Mouse (Mus musculus): ENCODE measurements around the gene Sergef. TPM values are rescaled to one million over a fixed set of nuclear protein-coding genes. Genes with fewer than 3 reads are reported as not detected.

Sergef gene
- polyA plus RNA-seq, 1 experiment from 2014 or later: 44.1 TPM

DNA sequence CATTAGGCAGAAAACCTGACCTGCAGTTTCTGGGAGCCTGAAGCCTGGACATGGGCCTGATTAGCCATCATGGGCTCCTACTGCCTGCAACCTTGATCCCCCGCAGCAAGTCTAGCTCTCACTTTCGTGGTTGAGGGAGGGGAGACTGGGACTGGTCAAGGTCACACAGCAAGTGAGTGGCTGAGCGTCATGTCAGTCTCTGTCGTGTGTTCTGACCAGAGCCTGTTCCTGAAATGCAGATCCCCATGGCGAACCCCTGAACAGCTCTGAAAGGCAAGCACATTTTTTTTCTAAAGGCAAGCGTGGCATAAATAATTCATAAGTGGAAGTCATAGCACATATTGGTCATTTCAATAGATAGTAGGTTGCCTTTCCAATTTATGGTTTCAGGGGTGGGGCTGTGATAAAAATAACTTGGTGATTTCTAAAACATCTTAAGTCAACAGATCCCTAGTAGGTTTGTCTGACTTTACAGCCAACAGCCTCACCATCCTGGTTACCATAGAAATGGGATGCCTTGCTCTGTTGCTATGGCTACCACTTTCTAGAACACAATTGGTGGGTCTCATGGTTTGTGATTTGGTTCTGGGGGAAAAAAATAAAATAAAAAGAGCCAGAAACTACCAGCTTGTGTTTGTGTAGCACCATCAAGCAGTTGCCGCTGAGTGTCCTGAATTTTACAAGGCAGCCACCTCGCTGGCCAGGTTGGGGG, 217.4 kb downstream of the Sergef start:
- Histone ChIP-seq H3K9ac (no peak overlapping the region), H3K27me3 (ENCODE audit: control insufficient read depth, insufficient read depth, low read length) (no peaks in the 10 kb centered on the region), H3K36me3 (replicated peaks; ENCODE audit: control insufficient read depth, insufficient read depth) (no peaks in the 10 kb centered on the region; the same call in 1 of the 2 replicates), H3K27ac (peak overlapping the region; percentile 66), H3K9me3 (ENCODE audit: control insufficient read depth, low read length) (no peaks in the 10 kb centered on the region), H3K4me1 (replicated peaks; ENCODE audit: control insufficient read depth, insufficient read depth, low read length) (peaks cover 31% of the 10 kb centered on the region), H3K4me2 (replicated peaks) (peak overlapping the region; percentile 31), H3K4me3 (replicated peaks; ENCODE audit: low read length) (no peak overlapping the region)
- DNase-seq (ENCODE audit: low spot score) (peak; percentile 63), ATAC-seq (ENCODE audit: low FRiP score) (peak; percentile 56; the same call in 1 of the 2 replicates)
- 20% methylated on average over 8 of the region's 8 CpGs for WGBS

GRCm38 (mm10) chr7:46421535-46421934, 218.1 kb downstream of the Sergef start:
- ATAC-seq (ENCODE audit: low FRiP score) (no peak), DNase-seq (ENCODE audit: low spot score) (no peak)
- H3K9me3 ChIP-seq (ENCODE audit: control insufficient read depth, low read length): no peaks in the 10 kb centered on the region
- WGBS: 36% methylated on average over 5 of the region's 5 CpGs
- H3K27me3 ChIP-seq (ENCODE audit: control insufficient read depth, insufficient read depth, low read length): no peaks in the 10 kb centered on the region
- no peak overlapping the region for H3K9ac ChIP-seq
- H3K4me2 ChIP-seq (replicated peaks): no peak overlapping the region
- no peak overlapping the region for H3K4me3 ChIP-seq (replicated peaks; ENCODE audit: low read length)
- peak overlapping the region; percentile 49 for H3K27ac ChIP-seq
- no peaks in the 10 kb centered on the region for H3K36me3 ChIP-seq (replicated peaks; ENCODE audit: control insufficient read depth, insufficient read depth)
- peaks cover 32% of the 10 kb centered on the region for H3K4me1 ChIP-seq (replicated peaks; ENCODE audit: control insufficient read depth, insufficient read depth, low read length)

DNA sequence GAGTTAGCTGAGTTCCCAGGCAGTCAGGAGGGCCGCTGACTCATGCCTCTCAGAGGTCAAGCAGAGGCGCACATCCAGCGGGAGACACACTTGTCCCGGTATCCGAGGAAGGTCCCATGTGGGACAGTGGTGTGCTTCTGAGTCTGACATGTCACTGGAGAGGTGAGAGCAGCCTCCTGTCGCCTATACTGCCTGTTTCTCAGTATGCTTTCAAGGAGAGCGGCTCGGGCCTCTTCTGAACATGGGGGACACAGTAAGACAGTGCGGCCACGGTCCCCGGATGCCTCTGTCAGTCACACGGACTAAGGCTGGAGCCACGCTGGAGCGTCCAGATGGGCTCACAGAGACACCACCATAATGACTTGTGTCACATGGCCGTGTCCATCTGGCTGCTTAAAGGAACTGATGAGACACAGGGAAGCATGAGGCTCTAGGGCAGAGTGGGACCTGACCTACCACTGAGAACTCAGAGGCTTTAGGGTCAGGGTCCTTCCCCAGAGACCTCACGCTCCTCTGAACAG, 221.4 kb downstream of the Sergef start:
- Histone ChIP-seq H3K4me3 (replicated peaks; ENCODE audit: low read length) (no peak overlapping the region), H3K4me2 (replicated peaks) (no peak overlapping the region), H3K9me3 (ENCODE audit: control insufficient read depth, low read length) (no peaks in the 10 kb centered on the region), H3K4me1 (replicated peaks; ENCODE audit: control insufficient read depth, insufficient read depth, low read length) (peaks cover 28% of the 10 kb centered on the region), H3K27me3 (ENCODE audit: control insufficient read depth, insufficient read depth, low read length) (no peaks in the 10 kb centered on the region), H3K36me3 (replicated peaks; ENCODE audit: control insufficient read depth, insufficient read depth) (no peaks in the 10 kb centered on the region), H3K9ac (no peak overlapping the region), H3K27ac (no peak overlapping the region)
- WGBS: 52% methylated on average over 16 of the region's 16 CpGs
- DNase-seq (ENCODE audit: low spot score) (no peak), ATAC-seq (ENCODE audit: low FRiP score) (no peak)

GRCm38 (mm10) chr7:46417467-46417866, 222.1 kb downstream of the Sergef start:
- Histone ChIP-seq H3K4me2 (replicated peaks) (no peak overlapping the region), H3K27ac (no peak overlapping the region), H3K9me3 (ENCODE audit: control insufficient read depth, low read length) (no peaks in the 10 kb centered on the region), H3K36me3 (replicated peaks; ENCODE audit: control insufficient read depth, insufficient read depth) (no peaks in the 10 kb centered on the region), H3K4me1 (replicated peaks; ENCODE audit: control insufficient read depth, insufficient read depth, low read length) (peaks cover 21% of the 10 kb centered on the region), H3K4me3 (replicated peaks; ENCODE audit: low read length) (no peak overlapping the region), H3K9ac (no peak overlapping the region), H3K27me3 (ENCODE audit: control insufficient read depth, insufficient read depth, low read length) (no peaks in the 10 kb centered on the region)
- WGBS: 83% methylated on average over 7 of the region's 7 CpGs
- no peak for DNase-seq (ENCODE audit: low spot score)
- ATAC-seq (ENCODE audit: low FRiP score): no peak

GRCm38 (mm10) chr7:46415818-46416425, 223.7 kb downstream of the Sergef start:
- Histone ChIP-seq H3K27ac (no peak overlapping the region), H3K27me3 (ENCODE audit: control insufficient read depth, insufficient read depth, low read length) (no peaks in the 10 kb centered on the region), H3K4me2 (replicated peaks) (no peak overlapping the region), H3K36me3 (replicated peaks; ENCODE audit: control insufficient read depth, insufficient read depth) (no peaks in the 10 kb centered on the region), H3K4me1 (replicated peaks; ENCODE audit: control insufficient read depth, insufficient read depth, low read length) (peaks cover 8% of the 10 kb centered on the region), H3K4me3 (replicated peaks; ENCODE audit: low read length) (no peak overlapping the region), H3K9me3 (ENCODE audit: control insufficient read depth, low read length) (no peaks in the 10 kb centered on the region), H3K9ac (no peak overlapping the region; the same call in 1 of the 2 replicates)
- DNase-seq (ENCODE audit: low spot score): no peak
- no peak for ATAC-seq (ENCODE audit: low FRiP score)
- WGBS: 71% methylated on average over 14 of the region's 14 CpGs

DNA sequence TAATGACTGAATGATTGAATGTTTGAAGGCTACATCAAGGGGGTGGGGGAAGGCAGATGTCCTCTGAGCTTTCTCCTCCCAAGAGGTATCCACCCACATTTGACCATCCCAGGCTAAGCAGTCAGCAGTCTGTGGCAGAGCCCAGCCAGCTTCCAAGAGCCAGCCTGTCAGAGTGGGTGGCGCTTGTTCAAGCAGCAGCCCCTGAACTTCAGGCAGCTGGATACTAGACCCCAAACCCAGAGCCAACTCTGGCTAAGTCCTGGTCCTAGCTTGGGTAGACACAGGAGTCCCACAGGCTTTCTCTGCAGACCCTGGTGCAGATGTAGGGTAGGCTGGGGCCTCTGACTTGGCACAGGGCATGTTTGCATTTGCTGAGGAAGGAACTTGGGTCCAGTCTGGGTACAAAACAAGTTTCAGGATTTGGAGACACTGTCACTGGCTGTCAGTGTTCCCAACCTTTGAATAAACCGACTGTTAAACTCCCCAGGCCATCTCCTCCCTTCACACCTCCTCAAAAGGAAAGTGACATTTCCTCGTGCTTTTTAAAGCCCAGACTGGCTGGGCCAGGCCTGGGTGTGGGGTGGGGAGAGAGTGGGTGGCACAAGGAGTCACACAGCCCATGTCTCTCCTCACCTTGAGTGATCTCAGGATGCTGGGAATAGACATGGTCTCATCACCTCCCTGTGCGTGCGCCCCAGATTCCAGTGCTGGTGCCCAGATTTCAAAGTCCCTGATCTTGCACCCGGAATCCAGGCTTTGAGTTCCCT, 225.5 kb downstream of the Sergef start:
- H3K27ac ChIP-seq: no peak overlapping the region
- no peaks in the 10 kb centered on the region for H3K36me3 ChIP-seq (replicated peaks; ENCODE audit: control insufficient read depth, insufficient read depth)
- H3K4me3 ChIP-seq (replicated peaks; ENCODE audit: low read length): no peak overlapping the region
- no peak overlapping the region for H3K4me2 ChIP-seq (replicated peaks)
- 74% methylated on average over 6 of the region's 6 CpGs for WGBS
- DNase-seq (ENCODE audit: low spot score) (no peak), ATAC-seq (ENCODE audit: low FRiP score) (no peak)
- no peaks in the 10 kb centered on the region for H3K9me3 ChIP-seq (ENCODE audit: control insufficient read depth, low read length)
- H3K4me1 ChIP-seq (replicated peaks; ENCODE audit: control insufficient read depth, insufficient read depth, low read length): peaks cover 8% of the 10 kb centered on the region
- H3K27me3 ChIP-seq (ENCODE audit: control insufficient read depth, insufficient read depth, low read length): no peaks in the 10 kb centered on the region
- no peak overlapping the region for H3K9ac ChIP-seq

- Histone ChIP-seq H3K27me3 (ENCODE audit: control insufficient read depth, insufficient read depth, low read length) (no peaks in the 10 kb centered on the region), H3K9me3 (ENCODE audit: control insufficient read depth, low read length) (no peaks in the 10 kb centered on the region), H3K4me2 (replicated peaks) (no peak overlapping the region), H3K4me1 (replicated peaks; ENCODE audit: control insufficient read depth, insufficient read depth, low read length) (peaks cover 8% of the 10 kb centered on the region), H3K27ac (no peak overlapping the region), H3K36me3 (replicated peaks; ENCODE audit: control insufficient read depth, insufficient read depth) (no peaks in the 10 kb centered on the region), H3K4me3 (replicated peaks; ENCODE audit: low read length) (no peak overlapping the region), H3K9ac (no peak overlapping the region)
- no peak for DNase-seq (ENCODE audit: low spot score)
- WGBS: 68% methylated on average over 5 of the region's 5 CpGs
- ATAC-seq (ENCODE audit: low FRiP score): no peak
Observed at GRCm38 (mm10) chr7:46412823-46413222, 226.8 kb downstream of the Sergef start.

- Histone ChIP-seq H3K4me3 (replicated peaks; ENCODE audit: low read length) (no peak overlapping the region), H3K9ac (no peak overlapping the region), H3K4me2 (replicated peaks) (no peak overlapping the region), H3K27ac (no peak overlapping the region), H3K9me3 (ENCODE audit: control insufficient read depth, low read length) (no peaks in the 10 kb centered on the region), H3K36me3 (replicated peaks; ENCODE audit: control insufficient read depth, insufficient read depth) (no peaks in the 10 kb centered on the region; the same call in 1 of the 2 replicates), H3K27me3 (ENCODE audit: control insufficient read depth, insufficient read depth, low read length) (no peaks in the 10 kb centered on the region), H3K4me1 (replicated peaks; ENCODE audit: control insufficient read depth, insufficient read depth, low read length) (no peaks in the 10 kb centered on the region)
- no peak for DNase-seq (ENCODE audit: low spot score)
- 82% methylated on average over 6 of the region's 6 CpGs for WGBS
- no peak for ATAC-seq (ENCODE audit: low FRiP score)
Observed at GRCm38 (mm10) chr7:46410727-46411126, 228.9 kb downstream of the Sergef start.

GRCm38 (mm10) chr7:46409204-46409789, 230.3 kb downstream of the Sergef start:
- H3K4me1 ChIP-seq (replicated peaks; ENCODE audit: control insufficient read depth, insufficient read depth, low read length): no peaks in the 10 kb centered on the region
- no peaks in the 10 kb centered on the region for H3K9me3 ChIP-seq (ENCODE audit: control insufficient read depth, low read length)
- no peak overlapping the region for H3K27ac ChIP-seq
- no peak overlapping the region for H3K4me3 ChIP-seq (replicated peaks; ENCODE audit: low read length)
- no peak overlapping the region for H3K9ac ChIP-seq
- H3K4me2 ChIP-seq (replicated peaks): no peak overlapping the region
- WGBS: 32% methylated on average over 12 of the region's 12 CpGs
- peaks cover 8% of the 10 kb centered on the region; the same call in 1 of the 2 replicates for H3K36me3 ChIP-seq (replicated peaks; ENCODE audit: control insufficient read depth, insufficient read depth)
- DNase-seq (ENCODE audit: low spot score) (no peak), ATAC-seq (ENCODE audit: low FRiP score) (no peak)
- H3K27me3 ChIP-seq (ENCODE audit: control insufficient read depth, insufficient read depth, low read length): no peaks in the 10 kb centered on the region
